Mouse (Mus musculus): ENCODE data around the gene Katnb1.

The Katnb1 gene

GRCm38 (mm10) chr8:95140555-95140954 is 59.6 kb downstream of the Katnb1 start:
- no peak for DNase-seq (ENCODE audit: low spot score in 2 of 2)

GRCm38 (mm10) chr8:95141026-95141425 is 60.0 kb downstream of the Katnb1 start:
- no peak for DNase-seq (ENCODE audit: low spot score in 2 of 2)

GRCm38 (mm10) chr8:95141469-95142074 is 60.6 kb downstream of the Katnb1 start:
- DNase-seq (ENCODE audit: low spot score in 2 of 2) = no peak

GRCm38 (mm10) chr8:95142075-95142831 is 61.3 kb downstream of the Katnb1 start:
- peak; percentile 86 to 90 for DNase-seq (ENCODE audit: low spot score in 2 of 2)

- DNase-seq (ENCODE audit: low spot score in 2 of 2) = peak; percentile 31 to 55
These were observed 62.2 kb downstream of the Katnb1 start for GRCm38 (mm10) chr8:95142985-95143804.

GRCm38 (mm10) chr8:95143805-95144630 is 63.0 kb downstream of the Katnb1 start:
- DNase-seq (ENCODE audit: low spot score in 2 of 2) = no peak

- DNase-seq (ENCODE audit: low spot score in 2 of 2) = no peak
These were observed 63.6 kb downstream of the Katnb1 start for GRCm38 (mm10) chr8:95144631-95145015.

GRCm38 (mm10) chr8:95146044-95146745 is 65.2 kb downstream of the Katnb1 start:
- DNase-seq (ENCODE audit: low spot score in 2 of 2) = no peak

GRCm38 (mm10) chr8:95146846-95147245 is 65.9 kb downstream of the Katnb1 start:
- DNase-seq (ENCODE audit: low spot score in 2 of 2) = no peak

- no peak for DNase-seq (ENCODE audit: low spot score in 2 of 2)
These were observed 68.4 kb downstream of the Katnb1 start for GRCm38 (mm10) chr8:95149426-95149825.

- DNase-seq (ENCODE audit: low spot score in 2 of 2) = no peak
These were observed 69.6 kb downstream of the Katnb1 start for GRCm38 (mm10) chr8:95150608-95151007.
